Comparison of ENCODE assay signal across 16 mouse cellular contexts in genomic region chr11:7630637-7631036, GRCm38 (mm10).
A peak's percentile ranks its signal among the peaks of the same experiment; 100 is the strongest.
DNase-seq lines count a peak whose midpoint lies in the region; ATAC-seq lines count a peak whose summit lies in the region.
"Had no signal": no experiment of that assay in that cellular context is flagged by ENCODE, and none has a peak within 500 bp of the region (broad histone marks: within the 10 kb centered on the region; RNA-seq: fewer than 3 reads in every experiment).

No protein-coding gene starts in this region.

- no peak overlapping the region for H3K9ac ChIP-seq in forebrain, embryonic 13.5 days
- no peak overlapping the region for H3K9ac ChIP-seq in neural tube, embryonic 13.5 days
- H3K9ac ChIP-seq in neural tube, embryonic 15.5 days (replicated peaks) = no peak overlapping the region
- H3K9ac ChIP-seq: heart, embryonic 13.5 days; hindbrain, embryonic 13.5 days; liver, embryonic 14.5 days had no signal

- no peak for DNase-seq in forebrain, embryonic 10.5 days (ENCODE audit: extremely low spot score, low spot score)
- peak; percentile 63 to 67 for DNase-seq in cerebellum, postnatal 14 days
- DNase-seq in left cerebral cortex, postnatal 36 days (ENCODE audit: low spot score in 2 of 2) = peak; percentile 7 to 10
- DNase-seq in ovary, postnatal 14 days (ENCODE audit: low spot score) = no peak
- DNase-seq in thymus, postnatal 25 days = no peak
- DNase-seq: adrenal gland, postnatal 10 days; gastrocnemius, postnatal 10 days; kidney, adult 9 months; thymus, postnatal 4 days had no signal

- no peak overlapping the region for H3K4me2 ChIP-seq in forebrain, embryonic 13.5 days
- H3K4me2 ChIP-seq in neural tube, embryonic 13.5 days = no peak overlapping the region
- no peak overlapping the region for H3K4me2 ChIP-seq in neural tube, embryonic 15.5 days
- H3K4me2 ChIP-seq: heart, embryonic 13.5 days; hindbrain, embryonic 13.5 days had no signal

- no peaks in the 10 kb centered on the region for H3K4me1 ChIP-seq in forebrain, embryonic 13.5 days
- H3K4me1 ChIP-seq in forebrain, embryonic 10.5 days = no peaks in the 10 kb centered on the region
- peaks cover 5% of the 10 kb centered on the region; the same call in 1 of the 2 replicates for H3K4me1 ChIP-seq in neural tube, embryonic 13.5 days (replicated peaks)
- no peaks in the 10 kb centered on the region for H3K4me1 ChIP-seq in neural tube, embryonic 15.5 days
- H3K4me1 ChIP-seq: heart, embryonic 13.5 days; hindbrain, embryonic 13.5 days had no signal

- 0 out of 2 replicates have a peak, but pooled peaks have one; percentile 27 for ATAC-seq in forebrain, embryonic 13.5 days
- 0 out of 2 replicates have a peak, but pooled peaks have one; percentile 40 for ATAC-seq in neural tube, embryonic 13.5 days (ENCODE audit: low read depth)
- ATAC-seq in neural tube, embryonic 15.5 days (ENCODE audit: low FRiP score) = no peak

- no peaks in the 10 kb centered on the region for H3K36me3 ChIP-seq in forebrain, embryonic 13.5 days (ENCODE audit: poor library complexity, severe bottlenecking)
- no peaks in the 10 kb centered on the region for H3K36me3 ChIP-seq in forebrain, embryonic 10.5 days (replicated peaks)
- H3K36me3 ChIP-seq in neural tube, embryonic 13.5 days = no peaks in the 10 kb centered on the region
- no peaks in the 10 kb centered on the region for H3K36me3 ChIP-seq in neural tube, embryonic 15.5 days
- H3K36me3 ChIP-seq: heart, embryonic 13.5 days; hindbrain, embryonic 13.5 days had no signal

- H3K4me3 ChIP-seq in forebrain, embryonic 13.5 days = no peak overlapping the region
- no peak overlapping the region for H3K4me3 ChIP-seq in forebrain, embryonic 10.5 days
- no peak overlapping the region for H3K4me3 ChIP-seq in neural tube, embryonic 13.5 days
- H3K4me3 ChIP-seq in neural tube, embryonic 15.5 days (replicated peaks) = no peak overlapping the region
- H3K4me3 ChIP-seq: heart, embryonic 13.5 days; hindbrain, embryonic 13.5 days; left cerebral cortex, adult 2 months had no signal

- H3K9me3 ChIP-seq in forebrain, embryonic 13.5 days (replicated peaks) = no peaks in the 10 kb centered on the region
- H3K9me3 ChIP-seq in forebrain, embryonic 10.5 days = no peaks in the 10 kb centered on the region
- H3K9me3 ChIP-seq in neural tube, embryonic 13.5 days = no peaks in the 10 kb centered on the region
- H3K9me3 ChIP-seq in neural tube, embryonic 15.5 days (replicated peaks) = no peaks in the 10 kb centered on the region
- H3K9me3 ChIP-seq: heart, embryonic 13.5 days; hindbrain, embryonic 13.5 days had no signal

- intact Hi-C loops in left cerebral cortex, postnatal 36 days (cut with DNase I) = no loop called here

- H3K27me3 ChIP-seq in forebrain, embryonic 13.5 days = no peaks in the 10 kb centered on the region
- H3K27me3 ChIP-seq in forebrain, embryonic 10.5 days (ENCODE audit: poor library complexity, severe bottlenecking) = no peaks in the 10 kb centered on the region
- no peaks in the 10 kb centered on the region for H3K27me3 ChIP-seq in neural tube, embryonic 13.5 days
- H3K27me3 ChIP-seq in neural tube, embryonic 15.5 days (replicated peaks) = no peaks in the 10 kb centered on the region
- H3K27me3 ChIP-seq: heart, embryonic 13.5 days; hindbrain, embryonic 13.5 days had no signal

- H3K27ac ChIP-seq in forebrain, embryonic 13.5 days = no peak overlapping the region
- H3K27ac ChIP-seq in forebrain, embryonic 10.5 days = no peak overlapping the region
- no peak overlapping the region for H3K27ac ChIP-seq in neural tube, embryonic 13.5 days (replicated peaks)
- H3K27ac ChIP-seq in neural tube, embryonic 15.5 days (replicated peaks) = no peak overlapping the region
- H3K27ac ChIP-seq: heart, embryonic 13.5 days; hindbrain, embryonic 13.5 days; left cerebral cortex, adult 2 months; liver, embryonic 14.5 days had no signal

Comparison
In these comparisons a context has a peak if more than half of its experiments do, and no peak if none do; other contexts are left out.
1. DNase-seq: peak in cerebellum, postnatal 14 days (2 of 2) and left cerebral cortex, postnatal 36 days (2 of 2); none in forebrain, embryonic 10.5 days (single experiment), ovary, postnatal 14 days (single experiment) and thymus, postnatal 25 days (single experiment).